Mouse (Mus musculus) gastrocnemius, adult 18-20 months (tissue): ENCODE results near the gene Ppp3ca. TPM values are rescaled to one million over a fixed set of nuclear protein-coding genes. Genes with fewer than 3 reads are reported as not detected.

Experiments used
- DNase-seq: peaks from one replicate; pipeline ENCODE4 v3.0.0; 2021; ENCODE audit warnings: low spot score
- total RNA-seq, 2 experiments: library from RNA; stranded (reverse); gene quantifications; 2 replicates each; pipeline ENCODE4 v1.2.3; 2021

The Ppp3ca gene
- total RNA-seq, 2 experiments from 2014 or later: 160 to 203 TPM

GRCm38 (mm10) chr3:136805897-136806296 lies 136.0 kb downstream of the Ppp3ca start:
- no peak for DNase-seq

GRCm38 (mm10) chr3:136810271-136810670 lies 140.3 kb downstream of the Ppp3ca start:
- DNase-seq: no peak

- no peak for DNase-seq
Measured at GRCm38 (mm10) chr3:136812162-136812561, 142.2 kb downstream of the Ppp3ca start.

- no peak for DNase-seq
Measured at GRCm38 (mm10) chr3:136812791-136813190, 142.9 kb downstream of the Ppp3ca start.

GRCm38 (mm10) chr3:136813886-136814285 lies 144.0 kb downstream of the Ppp3ca start:
- no peak for DNase-seq

- no peak for DNase-seq
Measured at GRCm38 (mm10) chr3:136814916-136815315, 145.0 kb downstream of the Ppp3ca start.

- DNase-seq: no peak
Measured at GRCm38 (mm10) chr3:136816319-136816718, 146.4 kb downstream of the Ppp3ca start.

GRCm38 (mm10) chr3:136818997-136819396 lies 149.1 kb downstream of the Ppp3ca start:
- peak; percentile 62 for DNase-seq

- no peak for DNase-seq
Measured at GRCm38 (mm10) chr3:136821039-136821438, 151.1 kb downstream of the Ppp3ca start.

- DNase-seq: no peak
Measured at GRCm38 (mm10) chr3:136821993-136822392, 152.1 kb downstream of the Ppp3ca start.

GRCm38 (mm10) chr3:136822431-136822830 lies 152.5 kb downstream of the Ppp3ca start:
- no peak for DNase-seq

- DNase-seq: no peak
Measured at GRCm38 (mm10) chr3:136828451-136828850, 158.5 kb downstream of the Ppp3ca start.

- DNase-seq: no peak
Measured at GRCm38 (mm10) chr3:136829109-136829508, 159.2 kb downstream of the Ppp3ca start.

GRCm38 (mm10) chr3:136830687-136831220 lies 160.8 kb downstream of the Ppp3ca start:
- DNase-seq: peak; percentile 25

- DNase-seq: no peak
Measured at GRCm38 (mm10) chr3:136833003-136833745, 163.2 kb downstream of the Ppp3ca start.

- peak; percentile 55 for DNase-seq
Measured at GRCm38 (mm10) chr3:136833893-136834292, 164.0 kb downstream of the Ppp3ca start.

GRCm38 (mm10) chr3:136835851-136836250 lies 165.9 kb downstream of the Ppp3ca start:
- DNase-seq: no peak

GRCm38 (mm10) chr3:136836319-136837193 lies 166.6 kb downstream of the Ppp3ca start:
- DNase-seq: no peak

- DNase-seq: no peak
Measured at GRCm38 (mm10) chr3:136837589-136837988, 167.7 kb downstream of the Ppp3ca start.

- DNase-seq: no peak
Measured at GRCm38 (mm10) chr3:136841282-136841681, 171.4 kb downstream of the Ppp3ca start.

- DNase-seq: no peak
Measured at GRCm38 (mm10) chr3:136842384-136842783, 172.5 kb downstream of the Ppp3ca start.

GRCm38 (mm10) chr3:136843811-136844491 lies 174.0 kb downstream of the Ppp3ca start:
- DNase-seq: no peak
